Mouse (Mus musculus) cerebellum, adult 2 months (tissue): Measurements from ENCODE around the gene Ube2e2. TPM values are rescaled to one million over a fixed set of nuclear protein-coding genes. Genes with fewer than 3 reads are reported as not detected.

Experiments
- DNase-seq, 2 experiments: peaks; one replicate each; pipeline ENCODE4 v3.0.0; 2021
- H3K27ac ChIP-seq: fragments of 200-500 bp; 2 replicates; pipeline ENCODE4 v1.5.1; 2012; ENCODE audit warnings: low read length, control low read depth, inconsistent platforms; ENCODE audit not compliant: insufficient read depth
- H3K27me3 ChIP-seq: fragments of 200-500 bp; 2 replicates; pipeline ENCODE4 v1.6.1; 2012; ENCODE audit warnings: inconsistent platforms, mild to moderate bottlenecking, low read length, moderate library complexity; ENCODE audit not compliant: control insufficient read depth, insufficient read depth
- H3K4me1 ChIP-seq: fragments of 200-500 bp; 2 replicates; pipeline ENCODE4 v1.6.1; 2011; ENCODE audit warnings: low read length; ENCODE audit not compliant: control insufficient read depth, insufficient read depth
- H3K4me3 ChIP-seq: fragments of 200-500 bp; replicated peaks from 2 replicates; pipeline ENCODE3; 2011; ENCODE audit warnings: mild to moderate bottlenecking, low read depth, low read length, control low read depth; ENCODE audit not compliant: insufficient read depth
- CTCF ChIP-seq: fragments of 200-500 bp; IDR thresholded peaks from 2 replicates; pipeline ENCODE4 v1.5.1; 2011; ENCODE audit warnings: low read depth, mild to moderate bottlenecking, control low read depth, low read length, moderate library complexity, borderline replicate concordance; ENCODE audit not compliant: insufficient read depth
- POLR2A ChIP-seq: fragments of 200-500 bp; IDR thresholded peaks from 2 replicates; pipeline ENCODE4 v1.6.1; 2011; ENCODE audit warnings: low read length, control low read depth, borderline replicate concordance; ENCODE audit not compliant: insufficient read depth
- WGBS: fragments of 180-500 bp; shearing (Covaris S2); methylation state at CpG from one replicate; pipeline ENCODE4 v1.1.7; 2018; 5-methylcytosine and 5-hydroxymethylcytosine counted together
- polyA plus RNA-seq: library from polyadenylated mRNA; depleted of rRNA; stranded (reverse); fragments of >200 nt; gene quantifications from 2 replicates; pipeline ENCODE4 v1.2.3, GENCODE M21; 2012

Gene Ube2e2
- polyA plus RNA-seq, 1 experiment = 141 TPM

- no peak for TF ChIP-seq CTCF
- H3K4me1 ChIP-seq = peaks cover 6% of the 10 kb centered on the region; the same call in 1 of the 2 replicates
- DNase-seq = peak in 1 of 2 experiments; percentile 34
- H3K27me3 ChIP-seq = no peaks in the 10 kb centered on the region
- H3K4me3 ChIP-seq = no peak overlapping the region
- WGBS = 49% methylated on average over 2 of the region's 2 CpGs
- H3K27ac ChIP-seq = no peak overlapping the region
Observed at GRCm38 (mm10) chr14:18649123-18649675, 244.9 kb downstream of the Ube2e2 start.

- no peaks in the 10 kb centered on the region; the same call in 1 of the 2 replicates for H3K4me1 ChIP-seq
- TF ChIP-seq CTCF (no peak), POLR2A (no peak)
- DNase-seq = no peak
- no peaks in the 10 kb centered on the region for H3K27me3 ChIP-seq
- H3K27ac ChIP-seq = no peak overlapping the region
- 65% methylated on average over 4 of the region's 4 CpGs for WGBS
- no peak overlapping the region for H3K4me3 ChIP-seq
Observed at GRCm38 (mm10) chr14:18641656-18642055, 252.4 kb downstream of the Ube2e2 start.

GRCm38 (mm10) chr14:18638753-18639456 is 255.2 kb downstream of the Ube2e2 start:
- H3K4me1 ChIP-seq = no peaks in the 10 kb centered on the region; the same call in 1 of the 2 replicates
- 80% methylated on average over 2 of the region's 2 CpGs for WGBS
- H3K4me3 ChIP-seq = no peak overlapping the region
- no peak for TF ChIP-seq POLR2A
- TF ChIP-seq CTCF = no peak
- no peaks in the 10 kb centered on the region for H3K27me3 ChIP-seq
- no peak for DNase-seq
- H3K27ac ChIP-seq = no peak overlapping the region

GRCm38 (mm10) chr14:18637739-18638138 is 256.3 kb downstream of the Ube2e2 start:
- no peak for TF ChIP-seq POLR2A
- TF ChIP-seq CTCF = no peak
- DNase-seq = no peak
- WGBS = 86% methylated on average over 1 of the region's 1 CpGs
- Histone ChIP-seq H3K4me3 (no peak overlapping the region), H3K27ac (no peak overlapping the region), H3K27me3 (no peaks in the 10 kb centered on the region), H3K4me1 (peaks cover under 1% of the 10 kb centered on the region; the same call in 1 of the 2 replicates)

- H3K27me3 ChIP-seq = no peaks in the 10 kb centered on the region
- WGBS = 79% methylated on average over 1 of the region's 1 CpGs
Observed at GRCm38 (mm10) chr14:18628170-18628569, 265.9 kb downstream of the Ube2e2 start.

GRCm38 (mm10) chr14:18618603-18619002 is 275.5 kb downstream of the Ube2e2 start:
- 48% methylated on average over 2 of the region's 2 CpGs for WGBS
- TF ChIP-seq CTCF (no peak), POLR2A (no peak)
- Histone ChIP-seq H3K27ac (no peak overlapping the region), H3K27me3 (no peaks in the 10 kb centered on the region), H3K4me1 (no peaks in the 10 kb centered on the region), H3K4me3 (no peak overlapping the region)
- no peak for DNase-seq

More at GRCm38 (mm10) chr14:18628170-18628569, 265.9 kb downstream of the Ube2e2 start:
- Histone ChIP-seq H3K4me1 (peaks cover 3% of the 10 kb centered on the region; the same call in 1 of the 2 replicates), H3K27ac (no peak overlapping the region), H3K4me3 (no peak overlapping the region)
- no peak for DNase-seq
- TF ChIP-seq POLR2A (no peak), CTCF (no peak)

GRCm38 (mm10) chr14:18601927-18602326 is 292.1 kb downstream of the Ube2e2 start:
- Histone ChIP-seq H3K27ac (no peak overlapping the region), H3K4me1 (no peaks in the 10 kb centered on the region), H3K27me3 (no peaks in the 10 kb centered on the region), H3K4me3 (no peak overlapping the region)
- WGBS = 100% methylated on average over 1 of the region's 1 CpGs
- DNase-seq = no peak
- no peak for TF ChIP-seq CTCF
- TF ChIP-seq POLR2A = no peak
